Mouse (Mus musculus): ENCODE measurements around the gene Rgs2. TPM values are rescaled to one million over a fixed set of nuclear protein-coding genes. Genes with fewer than 3 reads are reported as not detected.

Rgs2 gene
- 10 to 100 TPM; 31.5 to 37.8 TPM for total RNA-seq (2021)
- long read RNA-seq, experiment 1, partial matches to known transcripts = 1 of 7 reads
- long read RNA-seq, experiment 1, other reads (novel, unspliced or antisense) = 2 of 7 reads
- long read RNA-seq, experiment 2, partial matches to known transcripts = 0 of 2 reads
- long read RNA-seq, experiment 2, other reads (novel, unspliced or antisense) = 1 of 2 reads

- peak; percentile 96 to 97 for DNase-seq
Measured at GRCm38 (mm10) chr1:144003904-144004740, at the start of gene Rgs2. Gene Rgs2, minus strand, starts transcription at chr1:144004161.

- peak; percentile 44 to 63 for DNase-seq
Measured at GRCm38 (mm10) chr1:144053401-144053800, 49.4 kb upstream of the Rgs2 start.

DNA sequence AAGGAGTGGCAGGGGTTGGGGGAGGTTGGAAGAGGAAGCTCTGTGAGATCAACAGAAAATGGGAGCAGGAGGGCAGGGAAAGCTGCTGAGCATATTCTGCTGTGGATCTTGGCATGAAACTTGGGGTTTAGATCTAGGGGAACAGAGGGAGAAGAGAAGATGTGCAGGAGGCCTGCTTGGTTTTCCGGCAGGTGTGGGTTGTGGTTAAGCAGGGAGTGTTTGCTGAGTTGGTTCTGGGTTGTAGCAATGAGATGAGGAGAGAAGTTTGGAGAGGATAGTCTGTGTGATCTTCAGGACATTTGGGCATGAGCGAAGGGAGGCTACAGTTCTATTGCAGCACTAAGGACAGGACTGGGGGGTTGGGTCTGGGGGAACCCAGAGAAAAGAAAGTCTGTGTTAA lies 37.9 kb upstream of the Rgs2 start:
- no peak for DNase-seq

- no peak for DNase-seq
Measured at GRCm38 (mm10) chr1:144033498-144033897, 29.5 kb upstream of the Rgs2 start.

GRCm38 (mm10) chr1:144030499-144030898 lies 26.5 kb upstream of the Rgs2 start:
- DNase-seq = peak in 1 of 2 experiments; percentile 14

DNA sequence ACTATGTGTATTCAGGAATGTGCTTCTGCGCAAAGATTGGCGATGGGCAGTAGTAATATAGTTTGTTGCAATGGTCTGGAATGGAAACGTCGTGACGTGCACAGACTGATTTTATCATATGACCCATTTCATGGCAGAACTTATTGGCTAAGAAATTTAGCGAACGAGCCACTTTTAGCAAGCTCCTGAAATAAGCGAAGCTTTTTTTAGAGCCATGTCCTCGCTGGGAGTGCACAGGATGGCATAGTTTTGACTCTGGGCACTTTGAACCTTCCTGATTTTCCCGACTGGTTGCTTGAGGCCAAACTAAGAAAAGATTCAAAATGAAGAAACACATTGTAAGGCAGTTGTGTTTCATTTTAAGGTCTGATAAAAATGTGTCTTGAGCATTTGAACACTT lies 25.7 kb upstream of the Rgs2 start:
- DNase-seq = peak; percentile 16 to 23

DNA sequence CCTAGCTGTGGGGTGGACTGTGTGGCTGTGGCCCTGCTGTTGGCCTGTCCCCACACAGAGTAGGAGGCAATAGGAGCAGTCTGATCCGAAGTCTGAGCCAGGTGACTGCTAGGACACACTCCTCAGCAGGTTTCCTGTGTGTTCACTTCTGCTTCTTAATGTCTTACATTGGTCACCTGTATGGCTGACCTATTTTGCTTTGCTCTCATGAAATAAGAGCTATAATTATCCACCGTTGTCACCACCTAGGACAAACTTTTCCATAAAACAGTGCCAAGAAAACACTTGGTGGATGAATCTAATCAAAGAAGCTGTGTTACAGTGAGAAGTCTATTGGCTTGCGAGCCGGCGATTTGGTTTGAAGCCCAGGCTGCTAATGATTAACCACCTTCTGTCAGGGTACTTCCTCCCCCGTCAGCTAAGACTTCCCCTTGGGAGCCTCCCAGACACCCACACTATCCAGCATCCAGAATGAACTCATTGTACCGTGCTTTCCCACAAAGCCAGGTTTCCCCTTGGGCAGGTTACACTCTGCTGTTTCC lies 14.5 kb upstream of the Rgs2 start:
- peak; percentile 78 to 85 for DNase-seq

- DNase-seq = no peak
Measured at GRCm38 (mm10) chr1:144013913-144014312, 10.0 kb upstream of the Rgs2 start.

DNA sequence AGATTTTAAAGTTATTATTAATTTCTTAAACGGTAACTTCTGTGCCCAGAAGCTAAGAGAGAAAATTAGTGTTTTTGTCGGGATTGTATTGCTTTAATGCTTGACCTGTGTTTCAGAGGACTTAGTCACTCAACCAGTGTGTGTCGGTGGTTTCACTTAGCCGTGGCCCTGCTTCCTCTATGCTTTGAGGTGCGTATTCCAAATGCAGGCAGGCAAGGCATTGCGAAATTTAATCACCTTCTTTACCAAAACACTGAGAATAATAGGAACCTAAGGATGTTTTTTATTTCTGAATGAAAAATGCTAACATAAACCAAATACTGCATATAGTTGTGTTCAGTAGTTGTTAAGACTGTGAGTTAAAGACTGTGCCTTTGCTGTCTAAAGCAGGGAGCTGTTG lies 3.4 kb upstream of the Rgs2 start:
- DNase-seq = no peak

DNA sequence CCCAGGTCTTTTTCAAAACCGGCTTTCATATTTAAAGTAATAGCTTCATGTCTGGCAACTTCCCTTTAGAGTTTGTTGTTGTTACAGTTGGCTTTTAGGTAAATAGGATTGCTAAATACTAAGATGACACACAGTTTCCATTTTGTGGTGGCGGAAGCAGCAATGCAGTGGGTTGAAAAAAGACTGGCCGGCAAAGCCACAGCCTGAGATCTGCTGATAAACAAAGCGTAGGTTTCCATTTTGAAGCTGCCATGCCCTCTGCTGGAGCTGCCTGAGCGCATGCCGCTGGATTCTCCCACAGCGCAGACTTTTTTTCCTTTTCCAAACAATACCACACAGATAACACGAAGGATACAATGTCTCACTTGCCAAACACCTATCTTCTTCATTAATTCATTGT lies 2.6 kb upstream of the Rgs2 start:
- DNase-seq = peak; percentile 79 to 82

DNA sequence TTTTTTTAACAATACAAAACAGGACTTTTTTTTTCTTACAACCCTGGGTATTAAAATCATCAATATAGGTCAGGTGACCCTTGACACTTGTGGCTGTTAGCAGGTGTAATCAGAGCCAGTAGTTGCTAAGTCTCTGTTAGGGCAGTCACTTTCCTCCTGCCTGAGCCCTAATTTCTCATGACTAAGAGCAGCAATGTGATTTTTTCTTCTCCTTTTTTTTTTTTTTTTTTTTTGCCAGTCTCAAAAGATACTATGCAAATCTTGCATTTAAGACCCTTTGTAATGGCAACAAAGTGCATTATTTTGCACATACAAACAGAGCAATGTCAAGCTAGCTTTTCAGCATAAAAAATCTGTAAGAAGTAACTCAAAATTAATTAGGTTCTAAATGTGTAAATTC lies 1.7 kb upstream of the Rgs2 start:
- no peak for DNase-seq

DNA sequence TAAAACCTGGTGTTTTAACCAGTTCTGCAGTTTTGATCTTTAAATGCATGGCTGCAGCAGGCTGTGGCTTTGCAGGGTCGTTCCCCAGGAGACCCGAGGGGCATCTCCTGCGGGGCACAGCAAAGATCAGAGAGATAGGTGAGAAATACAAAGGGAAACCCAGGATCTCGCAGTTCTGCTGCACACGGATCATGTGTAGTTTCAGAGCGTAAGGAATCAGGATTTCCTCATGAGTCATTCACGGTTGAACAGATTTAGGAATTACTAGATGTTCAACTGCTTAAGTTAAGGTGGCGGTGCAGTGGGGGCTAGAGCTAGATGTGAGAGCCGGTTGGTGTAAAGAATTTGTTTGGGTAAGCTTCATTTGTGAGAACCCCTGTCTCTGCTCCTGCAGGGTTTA lies 780 bp upstream of the Rgs2 start:
- peak in 1 of 2 experiments; percentile 63 for DNase-seq

- DNase-seq = no peak
Measured at GRCm38 (mm10) chr1:144003416-144003815, 545 bp downstream of the Rgs2 start.

DNA sequence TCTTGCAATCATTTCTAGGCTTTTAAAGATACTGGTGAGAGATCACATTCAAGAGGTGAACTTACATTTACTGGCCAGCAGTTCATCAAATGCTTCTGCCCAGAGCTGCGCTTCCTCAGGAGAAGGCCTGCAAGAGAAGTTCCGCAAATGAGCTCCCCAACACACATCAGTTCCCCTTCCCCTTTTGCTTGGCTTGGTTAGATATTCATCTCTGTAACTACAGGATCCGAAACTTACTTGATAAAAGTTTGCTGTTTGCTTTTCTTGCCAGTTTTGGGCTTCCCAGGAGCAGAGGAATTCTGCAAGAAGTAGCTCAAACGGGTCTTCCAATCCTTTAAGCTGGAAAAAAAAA lies 1.3 kb downstream of the Rgs2 start:
- peak; percentile 17 to 43 for DNase-seq

DNA sequence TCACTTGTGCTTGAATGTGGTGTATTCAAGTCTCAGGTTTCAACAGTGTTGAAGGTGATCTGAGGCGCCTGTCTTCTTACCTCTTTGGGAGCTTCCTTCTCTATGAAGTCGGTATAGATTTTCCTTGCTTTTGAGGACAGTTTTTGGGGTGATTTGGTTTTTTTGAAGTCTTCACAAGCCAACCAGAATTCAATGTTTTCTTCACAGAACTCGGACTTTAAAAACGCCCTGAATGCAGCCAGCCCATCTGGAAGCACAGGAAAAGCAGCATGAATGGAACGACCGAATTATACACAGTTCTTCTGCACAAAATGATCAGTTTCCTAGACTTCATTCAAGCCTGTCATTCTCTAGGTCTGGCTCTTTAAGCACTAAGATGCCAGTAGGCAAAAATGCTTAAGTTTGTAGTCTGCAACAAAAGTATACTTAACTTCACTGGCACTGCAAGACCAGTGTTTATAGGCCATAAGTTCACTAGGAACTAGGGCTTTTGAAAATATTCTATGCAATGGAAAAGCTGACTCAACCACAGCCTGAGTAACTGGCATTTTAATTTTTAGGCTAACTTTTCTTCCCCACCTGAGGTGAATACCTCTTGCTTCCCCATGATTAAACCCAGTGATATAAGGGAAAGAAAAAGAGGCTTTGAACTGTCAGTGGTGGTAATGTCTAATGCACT lies 1.8 kb downstream of the Rgs2 start:
- DNase-seq = no peak

- DNase-seq = no peak
Measured at GRCm38 (mm10) chr1:144000246-144000645, 3.7 kb downstream of the Rgs2 start.

DNA sequence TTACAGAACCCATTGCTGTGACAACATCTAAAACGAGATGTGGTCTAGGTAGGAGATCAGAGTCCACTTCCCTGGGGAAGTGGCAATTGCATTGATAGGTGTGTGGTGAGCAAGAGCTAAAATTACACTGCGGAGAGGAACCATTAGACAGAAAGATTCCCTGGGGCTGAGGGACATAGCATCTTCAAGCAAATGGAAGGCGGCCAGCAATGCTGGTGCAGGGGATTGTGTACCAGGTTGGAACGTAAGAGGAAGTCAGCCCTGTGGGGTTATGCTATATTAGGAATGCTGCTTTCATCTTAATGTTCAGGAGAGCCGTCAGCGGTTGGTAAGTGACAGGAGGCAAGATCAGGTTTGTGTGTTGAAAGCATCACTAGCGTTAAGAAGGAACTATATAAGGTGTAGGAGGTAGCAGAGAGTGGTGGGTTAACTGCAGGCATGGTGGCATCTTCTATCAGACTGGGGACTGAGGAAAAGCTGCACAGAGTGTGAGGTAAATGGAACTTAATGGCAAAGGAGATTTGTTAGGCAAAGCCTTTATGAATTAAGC lies 4.5 kb downstream of the Rgs2 start:
- DNase-seq = no peak

GRCm38 (mm10) chr1:143993026-143993425 lies 10.9 kb downstream of the Rgs2 start:
- no peak for DNase-seq

- DNase-seq = no peak
Measured at GRCm38 (mm10) chr1:143992528-143992927, 11.4 kb downstream of the Rgs2 start.

GRCm38 (mm10) chr1:143990263-143990662 lies 13.7 kb downstream of the Rgs2 start:
- no peak for DNase-seq

- DNase-seq = no peak
Measured at GRCm38 (mm10) chr1:143989773-143990172, 14.2 kb downstream of the Rgs2 start.

- no peak for DNase-seq
Measured at GRCm38 (mm10) chr1:143988756-143989155, 15.2 kb downstream of the Rgs2 start.

All from heart, adult 18-20 months (tissue).